Mouse (Mus musculus): ENCODE data around the gene Olfr514. TPM values are rescaled to one million over a fixed set of nuclear protein-coding genes. Genes with fewer than 3 reads are reported as not detected.

The Olfr514 gene
- not detected in 2 replicates for polyA plus RNA-seq (2012; rRNA removed)

GRCm38 (mm10) chr7:108825897-108826296 lies at the start of gene Olfr514:
Gene Olfr514 (minus strand): TSS chr7:108825997.

DNA sequence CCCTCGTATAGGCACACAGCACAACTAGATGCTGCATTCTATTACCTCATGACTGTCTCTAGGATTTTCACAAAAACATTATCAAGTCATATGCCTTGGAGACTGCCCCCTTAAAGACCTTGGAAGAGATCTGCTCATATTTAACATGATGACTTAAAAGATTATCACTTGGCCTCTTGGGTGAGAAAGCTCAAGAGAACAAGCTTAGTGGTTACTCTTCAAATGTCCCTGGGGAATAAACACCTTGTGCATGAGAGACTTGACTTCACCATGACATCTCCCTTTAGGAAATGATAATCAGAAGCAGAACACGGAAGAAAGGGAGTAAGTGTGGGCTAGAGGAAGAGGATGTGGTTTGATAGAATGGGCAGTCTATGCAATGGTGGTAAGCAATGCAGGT lies 46.5 kb upstream of the Olfr514 start, which contains the start of gene Olfr517:
Gene Olfr517, minus strand, starts transcription at position 101 of the 400 bp plus-strand sequence.

DNA sequence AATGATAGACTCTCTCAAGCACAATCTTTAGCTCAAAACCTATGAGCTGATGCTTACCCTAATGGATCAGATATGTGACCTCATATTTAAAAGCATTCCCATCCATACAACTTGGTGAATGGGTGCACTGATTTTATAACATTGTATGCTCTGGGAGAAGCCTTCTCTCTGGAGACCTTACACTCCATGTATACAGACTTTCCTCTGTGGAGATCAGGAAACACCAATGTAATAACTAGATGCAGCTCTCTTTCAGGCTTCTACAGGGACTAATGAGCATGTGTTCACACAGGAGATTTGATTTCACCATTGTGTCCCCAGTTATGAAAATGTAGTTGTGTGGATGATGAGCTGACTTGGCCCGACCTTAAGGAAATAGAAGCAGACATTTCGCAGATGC lies 24.6 kb upstream of the Olfr514 start, which contains the start of gene Olfr516:
Gene Olfr516, minus strand, starts transcription at position 101 of the 400 bp plus-strand sequence.

Other genes starting within 250 kb of the Olfr514 start
- not detected in 2 replicates for gene Olfr506, start 215.2 kb downstream of the Olfr514 start, polyA plus RNA-seq (2012; rRNA removed)
- gene Olfr507, start 204.2 kb downstream of the Olfr514 start, polyA plus RNA-seq (2012; rRNA removed): not detected in 2 replicates
- gene Olfr508, start 196.0 kb downstream of the Olfr514 start, polyA plus RNA-seq (2012; rRNA removed): not detected in 2 replicates
- not detected in 2 replicates for gene Olfr509, start 174.1 kb downstream of the Olfr514 start, polyA plus RNA-seq (2012; rRNA removed)
- not detected in 2 replicates for gene Olfr510, start 159.6 kb downstream of the Olfr514 start, polyA plus RNA-seq (2012; rRNA removed)
- gene Olfr512, start 112.7 kb downstream of the Olfr514 start, polyA plus RNA-seq (2012; rRNA removed): not detected in 2 replicates
- not detected in 2 replicates for gene Olfr513, start 75.0 kb downstream of the Olfr514 start, polyA plus RNA-seq (2012; rRNA removed)
- not detected in 2 replicates for gene Olfr516, start 24.5 kb upstream of the Olfr514 start, polyA plus RNA-seq (2012; rRNA removed)
- not detected in 2 replicates for gene Olfr517, start 46.4 kb upstream of the Olfr514 start, polyA plus RNA-seq (2012; rRNA removed)
- not detected in 2 replicates for gene Olfr518, start 59.0 kb upstream of the Olfr514 start, polyA plus RNA-seq (2012; rRNA removed)
- not detected in 2 replicates for gene Olfr519, start 68.4 kb upstream of the Olfr514 start, polyA plus RNA-seq (2012; rRNA removed)
- gene Nlrp10, start 104.2 kb upstream of the Olfr514 start, polyA plus RNA-seq (2012; rRNA removed): 0.03 and 0.05 TPM in 2 replicates
- 89.4 and 107 TPM in 2 replicates for gene Eif3f, start 108.4 kb upstream of the Olfr514 start, polyA plus RNA-seq (2012; rRNA removed)
- gene Tub, start 124.3 kb upstream of the Olfr514 start, polyA plus RNA-seq (2012; rRNA removed): 163 and 177 TPM in 2 replicates

Measured in central nervous system, embryonic 18 days (tissue).